Mouse (Mus musculus) G1E (cell line): ENCODE measurements around the gene Pfas.

Experiments
- CTCF ChIP-seq: IDR thresholded peaks from 2 replicates; pipeline ENCODE4 v1.5.1; 2012; ENCODE audit warnings: low read depth, low read length, inconsistent platforms, mixed read lengths
- GATA2 ChIP-seq: IDR thresholded peaks from 2 replicates; pipeline ENCODE4 v1.6.1; 2012; ENCODE audit warnings: low read depth, low read length, inconsistent platforms, borderline replicate concordance
- POLR2AphosphoS5 ChIP-seq: IDR thresholded peaks from 2 replicates; pipeline ENCODE4 v1.6.1; 2012; ENCODE audit warnings: low read depth, low read length, inconsistent platforms; ENCODE audit not compliant: insufficient replicate concordance

DNA sequence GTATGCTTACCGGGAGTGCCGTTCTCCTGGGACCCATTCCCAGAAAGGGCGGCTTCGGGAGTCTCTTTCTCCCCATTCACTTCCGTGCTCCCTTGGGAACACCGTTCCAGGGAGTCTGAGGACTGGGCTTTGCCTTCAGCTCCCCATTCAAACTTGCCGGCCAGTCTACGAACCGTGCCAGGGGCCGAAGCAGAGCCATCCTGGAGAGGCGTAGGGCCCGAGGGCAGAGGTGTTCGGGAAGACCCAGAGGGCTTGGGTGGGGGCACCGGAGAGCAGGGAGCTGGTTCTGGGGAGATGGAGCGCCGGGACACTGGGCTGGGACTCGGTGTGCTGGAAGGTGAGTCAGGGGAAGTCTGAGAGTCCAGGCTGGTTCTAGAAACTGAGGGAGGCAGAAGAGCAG, 53.9 kb downstream of the Pfas start:
- no peak for TF ChIP-seq CTCF
- no peak for TF ChIP-seq GATA2
- no peak for TF ChIP-seq POLR2AphosphoS5
